Mouse (Mus musculus): Measurements from ENCODE around the gene Map3k6. TPM values are rescaled to one million over a fixed set of nuclear protein-coding genes. Genes with fewer than 3 reads are reported as not detected.

The Map3k6 gene
- total RNA-seq, 2 experiments from 2014 or later: 1.3 to 4.8 TPM

- intact Hi-C loops (cut with DNase I): loop anchor here (5.0 to 10.0 kb wide), 2 partner anchors 86 to 353 kb away; partner anchors contain the start of genes Cd164l2 and Gpr3
- DNase-seq (ENCODE audit: extremely low spot score in 1 of 2, low spot score in 2 of 2): peak; percentile 86 to 92
Measured at GRCm38 (mm10) chr4:133297801-133298238, 57.2 kb downstream of the Map3k6 start.

- DNase-seq (ENCODE audit: extremely low spot score in 1 of 2, low spot score in 2 of 2): peak in 1 of 2 experiments; percentile 78
- intact Hi-C loops (cut with DNase I): loop anchor here (5.0 to 10.0 kb wide), 2 partner anchors 86 to 354 kb away; partner anchors contain the start of genes Cd164l2 and Gpr3
Measured at GRCm38 (mm10) chr4:133298516-133299365, 58.1 kb downstream of the Map3k6 start.

- DNase-seq (ENCODE audit: extremely low spot score in 1 of 2, low spot score in 2 of 2): peak; percentile 62 to 72
- intact Hi-C loops (cut with DNase I): loop anchor here (2.0 to 10.0 kb wide), 3 partner anchors 87 to 355 kb away; partner anchors contain the start of genes Ahdc1, Cd164l2 and Gpr3
Measured at GRCm38 (mm10) chr4:133299701-133300100, 59.1 kb downstream of the Map3k6 start.

GRCm38 (mm10) chr4:133300421-133300820 lies 59.8 kb downstream of the Map3k6 start:
- intact Hi-C loops (cut with DNase I): loop anchor here (2.0 kb wide), 1 partner anchor 290 kb away; the partner anchor contains the start of gene Ahdc1
- DNase-seq (ENCODE audit: extremely low spot score in 1 of 2, low spot score in 2 of 2): no peak

GRCm38 (mm10) chr4:133301802-133302201 lies 61.2 kb downstream of the Map3k6 start:
- intact Hi-C loops (cut with DNase I): loop anchor here (2.0 kb wide), 1 partner anchor 291 kb away; the partner anchor contains the start of gene Ahdc1
- DNase-seq (ENCODE audit: extremely low spot score in 1 of 2, low spot score in 2 of 2): peak; percentile 64 to 73

Small RNA genes within 50 kb of the gene (microRNA-seq; reads per million reads assigned to microRNA genes)
- gene Mir7017: 4.3 reads per million, percentile 15 among the genes with 10 or more reads in this experiment

Other genes with a start within 250 kb of the Map3k6 start
- gene Ahdc1, start 229.6 kb upstream of the Map3k6 start, total RNA-seq (2021): 10 to 100 TPM; 70.0 to 71.1 TPM
- gene Wasf2, start 110.3 kb upstream of the Map3k6 start, total RNA-seq (2021): 10 to 100 TPM; 23.9 to 38.5 TPM
- gene Cd164l2, start 28.7 kb upstream of the Map3k6 start, total RNA-seq (2021): 1 to 10 TPM; 1.3 to 1.5 TPM
- 1 to 10 TPM; 5.1 to 5.2 TPM for gene Gpr3, start 28.3 kb upstream of the Map3k6 start, total RNA-seq (2021)
- gene Sytl1, start 22.3 kb downstream of the Map3k6 start, total RNA-seq (2021): under 1 TPM; 0.58 to 0.59 TPM
- 10 to 100 TPM; 82.1 to 82.4 TPM for gene Tmem222, start 37.0 kb downstream of the Map3k6 start, total RNA-seq (2021)
- 10 to 100 TPM; 48.7 to 49.0 TPM for gene Wdtc1, start 112.7 kb downstream of the Map3k6 start, total RNA-seq (2021)
- gene Slc9a1, start 128.9 kb downstream of the Map3k6 start, total RNA-seq (2021): 10 to 100 TPM; 37.3 to 40.9 TPM
- not detected for gene Tent5b, start 239.3 kb downstream of the Map3k6 start, total RNA-seq (2021)

All from left cerebral cortex, postnatal 10 days (tissue).